Mouse (Mus musculus) left cerebral cortex, postnatal 10 days (tissue): ENCODE data around the gene Tmcc1. TPM values are rescaled to one million over a fixed set of nuclear protein-coding genes. Genes with fewer than 3 reads are reported as not detected.

ENCODE experiments used
- DNase-seq, 2 experiments: peaks; one replicate each; pipeline ENCODE4 v3.0.0; 2021 to 2022; ENCODE audit warnings: low spot score in 2 of 2, mixed read lengths in 1 of 2; ENCODE audit errors: extremely low spot score in 1 of 2
- intact Hi-C: fragments of 180-260 bp; cut with DNase I; formaldehyde crosslinking; loops from one replicate; pipeline ENCODE4 v1.15.1; 2025
- total RNA-seq, 2 experiments: library from RNA; stranded (reverse); gene quantifications; 2 replicates each; pipeline ENCODE4 v1.2.3; 2021

Tmcc1 gene
- total RNA-seq, 2 experiments from 2014 or later: 55.4 to 57.2 TPM

DNA sequence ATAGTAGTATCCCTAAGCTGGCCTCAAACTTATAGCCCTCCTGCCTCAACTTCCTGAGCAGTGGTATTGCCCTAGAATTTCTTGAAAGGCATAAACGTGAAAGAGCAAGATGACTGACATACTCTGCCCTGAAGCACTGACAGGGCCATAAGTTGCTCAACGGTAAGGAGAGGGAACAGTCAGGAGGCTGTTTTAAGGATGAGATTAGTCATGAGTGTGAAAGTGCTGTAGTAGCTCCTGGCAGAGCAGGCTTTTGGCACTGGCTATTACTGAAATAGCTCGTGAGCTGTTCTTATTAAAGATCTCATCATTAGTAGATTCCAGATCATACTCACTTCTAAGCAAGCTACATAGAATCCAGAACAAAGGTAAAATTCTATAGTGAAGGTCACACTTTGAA, 145.9 kb downstream of the Tmcc1 start:
- no peak for DNase-seq
- intact Hi-C loops: no loop called here

DNA sequence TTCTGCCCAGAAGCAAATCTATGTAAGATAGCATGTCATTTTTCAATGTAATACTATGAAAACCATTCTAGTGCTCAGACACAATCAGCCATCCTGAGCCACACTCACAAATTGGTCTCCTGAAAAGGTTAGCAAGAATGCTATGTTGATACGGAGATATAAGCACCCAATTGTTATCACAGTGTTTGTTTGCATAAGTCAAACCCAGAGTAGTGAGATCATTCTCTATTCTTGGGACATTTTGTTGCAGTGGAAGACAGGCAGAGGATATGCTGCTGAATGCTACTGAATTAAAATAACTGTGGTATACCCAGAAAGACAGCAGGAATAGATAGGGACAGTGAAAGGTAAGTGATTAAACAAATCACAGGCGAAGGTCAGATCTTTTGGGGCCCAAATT, 149.2 kb downstream of the Tmcc1 start:
- intact Hi-C loops: no loop called here

DNA sequence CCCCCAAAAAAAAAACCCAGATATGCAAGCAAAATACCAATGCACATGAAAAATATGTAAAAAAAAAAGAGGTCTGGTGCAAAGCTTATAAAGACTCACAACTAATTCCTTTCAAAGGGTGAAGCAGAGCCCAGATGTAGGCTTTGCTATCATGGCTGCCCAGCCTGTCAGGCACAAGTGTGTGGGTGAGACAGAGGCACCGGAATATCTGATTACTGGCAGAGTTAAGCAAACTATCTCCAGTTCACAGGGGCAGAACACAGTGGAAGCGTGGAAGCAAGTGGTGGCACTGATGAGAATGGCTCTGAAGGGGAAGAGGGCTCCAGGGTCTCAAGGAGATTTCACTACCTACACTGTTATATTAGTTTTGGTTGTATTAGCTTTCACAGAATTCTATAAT, 155.1 kb downstream of the Tmcc1 start:
- intact Hi-C loops: no loop called here
- no peak for DNase-seq

More for the DNA sequence above, 149.2 kb downstream of the Tmcc1 start:
- DNase-seq: no peak

DNA sequence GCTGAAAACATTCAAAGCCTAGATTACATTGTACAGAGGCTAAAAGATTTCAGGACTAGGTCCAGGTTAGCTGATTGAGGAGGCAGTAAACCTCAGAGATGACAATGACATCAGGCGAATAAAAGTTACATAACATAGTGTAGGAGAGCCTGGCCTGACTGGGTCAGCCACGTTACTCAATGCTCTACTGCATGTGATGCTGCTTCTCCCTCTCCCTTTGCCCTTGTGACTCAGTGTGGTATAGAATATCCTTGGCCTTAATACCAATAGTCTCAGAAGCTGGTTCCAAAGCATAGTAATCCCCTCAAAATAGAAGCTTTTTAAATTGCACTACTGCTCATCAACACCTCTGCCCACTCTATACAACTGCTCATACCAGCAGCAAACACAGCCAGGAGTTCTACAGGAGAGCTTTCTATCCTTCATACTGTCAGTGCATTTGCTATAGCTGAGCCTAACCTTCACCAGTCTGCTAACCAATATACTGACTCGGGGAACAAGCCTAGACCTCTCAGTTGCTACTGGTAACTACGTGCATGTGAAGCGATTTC, 155.9 kb downstream of the Tmcc1 start:
- DNase-seq: no peak
- intact Hi-C loops: no loop called here

DNA sequence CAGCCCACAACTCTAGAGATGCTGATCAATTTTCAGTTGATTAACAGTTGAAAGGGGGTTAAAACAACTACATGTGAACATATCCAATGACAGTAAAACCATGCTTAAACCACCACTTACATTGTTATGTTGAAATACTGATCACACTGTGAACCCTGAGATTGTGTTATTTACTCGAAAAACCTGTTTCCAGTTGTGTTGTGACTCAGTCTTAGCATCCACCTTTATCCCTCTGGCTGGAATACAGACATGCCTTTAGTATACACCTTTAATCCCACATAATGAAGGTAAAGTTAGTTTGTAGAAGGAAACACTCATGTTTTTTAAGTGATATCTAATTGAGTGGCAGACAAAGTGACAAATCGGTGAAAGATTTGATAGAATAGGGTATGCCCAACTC, 156.7 kb downstream of the Tmcc1 start:
- no peak for DNase-seq
- intact Hi-C loops: no loop called here

DNA sequence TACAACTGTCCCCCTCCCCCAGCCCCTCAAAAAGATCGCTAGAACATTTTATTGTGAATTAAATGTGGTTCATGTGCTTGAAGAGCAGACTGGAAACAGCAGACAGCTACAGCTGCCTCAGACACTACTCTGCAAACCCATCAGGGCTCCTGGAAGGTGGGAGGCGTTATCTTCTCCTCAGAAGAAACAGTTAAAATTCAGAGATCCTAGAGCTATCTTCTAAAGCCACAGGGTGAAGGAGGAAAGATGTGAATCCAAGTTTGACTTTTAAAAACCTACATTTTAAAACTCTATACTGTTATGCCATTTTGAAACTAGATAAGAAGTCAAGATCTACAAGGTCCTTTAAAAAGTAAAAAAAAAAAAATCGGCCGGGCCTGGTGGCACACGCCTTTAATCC, 162.2 kb downstream of the Tmcc1 start:
- no peak for DNase-seq
- intact Hi-C loops: no loop called here

DNA sequence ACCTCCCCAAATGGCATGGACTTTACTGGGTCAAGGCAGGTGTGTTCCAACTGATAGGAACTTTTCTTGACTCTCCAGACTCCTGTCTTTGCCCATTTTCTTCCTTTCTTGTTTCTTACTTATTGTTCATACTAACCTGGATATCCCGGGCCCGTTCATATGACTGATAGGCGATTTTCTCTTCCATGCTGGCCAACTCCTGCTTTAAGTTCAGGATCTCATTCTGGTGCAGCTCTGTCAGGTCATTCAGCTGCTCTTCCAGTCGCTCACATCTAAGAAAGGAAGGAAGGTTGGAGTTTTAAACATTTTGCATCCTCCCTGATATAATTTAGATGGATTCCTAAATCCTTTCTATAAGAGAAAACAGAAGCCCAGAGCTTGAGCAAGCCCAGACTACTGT, 168.6 kb downstream of the Tmcc1 start:
- no peak for DNase-seq
- intact Hi-C loops: no loop called here

DNA sequence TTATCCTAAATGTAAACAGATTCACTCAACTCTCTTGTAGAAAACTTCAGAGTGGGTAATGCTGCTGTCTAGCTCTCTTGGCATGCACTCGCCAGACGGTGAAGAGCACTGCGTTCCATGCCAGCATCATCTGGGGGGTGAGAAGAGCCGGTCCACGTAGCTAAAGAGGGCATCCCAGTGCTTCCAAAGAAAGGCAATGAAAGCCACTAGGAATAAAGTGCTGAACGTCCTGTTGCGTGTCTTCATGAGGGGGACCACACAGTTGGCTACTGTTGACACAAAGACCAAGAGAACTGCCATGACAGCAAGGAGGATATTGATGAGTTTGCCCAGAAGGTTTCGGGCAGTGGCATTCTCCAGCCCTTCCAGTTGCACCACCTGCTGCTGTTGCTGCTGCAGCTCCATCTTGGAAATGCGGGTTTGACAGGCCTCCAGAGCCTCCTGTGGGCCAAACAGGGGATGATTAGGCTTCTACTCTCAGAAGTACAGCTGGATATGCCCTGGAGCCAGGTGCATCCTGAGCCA, 171.3 kb downstream of the Tmcc1 start:
- peak in 1 of 2 experiments; percentile 30 for DNase-seq
- intact Hi-C loops: loop anchor here (1.0 kb wide), 1 partner anchor 21 kb away; no protein-coding TSS in a partner anchor

DNA sequence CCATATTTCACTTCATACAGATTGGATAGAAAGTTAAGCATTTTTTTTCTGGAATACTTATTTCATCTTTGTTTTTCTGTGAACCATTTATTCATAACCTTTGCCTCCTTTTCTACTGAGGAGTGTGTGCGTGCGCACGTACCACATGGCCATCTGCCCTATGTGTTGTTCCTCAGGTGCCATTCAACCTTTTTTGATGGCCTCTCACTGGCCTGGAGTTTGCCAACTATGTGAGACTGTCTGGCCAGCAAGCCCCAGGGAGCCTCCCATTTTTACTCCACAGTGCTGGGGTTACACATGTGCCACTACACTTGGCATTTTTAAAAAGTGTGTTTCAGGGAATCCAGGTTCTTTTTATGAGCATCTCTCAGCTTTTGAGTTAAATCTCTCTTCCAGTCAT, 177.4 kb downstream of the Tmcc1 start:
- intact Hi-C loops: no loop called here
- DNase-seq: no peak

DNA sequence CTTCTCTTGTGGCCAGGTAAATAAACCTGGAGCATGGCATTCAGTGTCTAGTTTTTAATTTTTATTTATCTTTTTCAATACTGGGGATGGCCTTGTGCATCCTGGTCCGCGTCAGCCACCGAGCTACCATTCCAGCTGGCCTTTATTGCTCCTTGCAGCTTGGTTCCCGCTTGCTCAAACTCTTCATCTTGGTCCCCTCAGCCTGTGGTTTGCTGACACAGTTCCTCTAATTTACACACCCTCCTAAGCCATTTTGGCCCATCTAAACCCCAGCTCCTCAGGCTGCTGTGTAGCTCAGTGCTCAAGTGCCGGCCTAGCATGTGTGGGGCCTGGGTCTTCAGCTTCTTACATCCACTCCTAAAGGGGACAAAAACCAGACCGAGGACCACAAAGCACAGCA, 179.2 kb downstream of the Tmcc1 start:
- DNase-seq: no peak
- intact Hi-C loops: loop anchor here (5.0 kb wide), 3 partner anchors 113 to 198 kb away; partner anchors contain the start of gene Tmcc1

DNA sequence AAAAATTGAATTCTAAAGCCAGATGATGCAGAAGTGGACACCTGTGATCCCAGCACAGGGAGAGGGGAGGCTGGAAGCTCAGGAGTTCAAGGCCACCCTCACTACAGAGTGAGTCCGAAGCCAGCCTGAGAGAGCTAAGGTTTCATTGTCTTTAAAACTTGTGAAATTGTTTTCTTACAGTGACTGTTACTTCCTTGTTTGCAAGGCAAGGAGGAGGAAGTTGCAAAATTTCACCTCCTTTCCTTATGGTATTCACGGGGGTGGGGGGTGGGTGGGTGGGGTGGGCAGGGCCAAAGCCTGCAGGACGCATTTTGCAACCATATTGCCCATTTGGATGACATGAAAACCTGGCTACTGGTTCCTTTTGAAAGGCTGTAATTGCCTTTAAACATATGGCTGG, 179.6 kb downstream of the Tmcc1 start:
- intact Hi-C loops: loop anchor here (5.0 kb wide), 3 partner anchors 114 to 199 kb away; partner anchors contain the start of gene Tmcc1
- DNase-seq: no peak

DNA sequence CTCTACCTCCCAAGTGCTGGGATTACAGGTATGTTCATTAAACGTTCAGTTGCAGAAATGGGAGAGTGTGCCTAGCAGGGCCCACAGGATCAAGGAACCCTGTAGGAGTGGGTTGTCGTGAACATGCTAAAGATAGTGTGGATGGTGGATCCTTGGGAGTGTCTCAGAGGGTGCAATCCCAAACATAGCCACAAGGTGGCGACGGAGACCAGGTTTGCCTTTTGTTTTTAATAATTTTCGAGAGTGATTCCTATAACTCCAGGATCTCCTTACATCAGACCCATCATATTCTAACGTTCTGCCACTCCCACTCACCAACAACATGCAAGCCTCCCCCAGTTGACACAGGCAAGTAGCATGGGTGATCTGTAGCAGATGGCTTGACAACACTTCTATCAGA, 182.7 kb downstream of the Tmcc1 start:
- DNase-seq: peak; percentile 77

DNA sequence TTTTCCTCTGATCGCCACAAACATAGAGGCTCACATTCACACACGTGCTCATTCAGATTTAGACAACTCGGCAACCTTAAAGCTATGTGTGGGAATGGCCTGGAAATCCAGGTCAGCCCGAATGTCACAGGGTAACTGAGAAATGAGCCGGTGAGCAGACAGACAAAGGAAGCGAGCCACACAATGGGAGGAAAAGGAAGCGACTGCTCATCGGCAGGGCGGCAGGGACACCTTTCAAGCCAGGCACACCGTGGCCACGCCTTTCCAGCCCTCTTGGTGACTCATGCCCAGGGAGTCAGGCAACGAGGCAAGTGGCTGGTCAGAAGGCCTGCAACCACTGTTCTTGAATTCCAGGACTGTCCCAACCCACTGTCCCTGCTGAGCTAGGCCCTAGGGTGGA, 183.9 kb downstream of the Tmcc1 start:
- intact Hi-C loops: loop anchor here (10.0 kb wide), 1 partner anchor 195 kb away; no protein-coding TSS in a partner anchor
- peak in 1 of 2 experiments; percentile 58 for DNase-seq

More for the DNA sequence above, 182.7 kb downstream of the Tmcc1 start:
- intact Hi-C loops: loop anchor here (5.0 kb wide), 3 partner anchors 117 to 202 kb away; partner anchors contain the start of gene Tmcc1

DNA sequence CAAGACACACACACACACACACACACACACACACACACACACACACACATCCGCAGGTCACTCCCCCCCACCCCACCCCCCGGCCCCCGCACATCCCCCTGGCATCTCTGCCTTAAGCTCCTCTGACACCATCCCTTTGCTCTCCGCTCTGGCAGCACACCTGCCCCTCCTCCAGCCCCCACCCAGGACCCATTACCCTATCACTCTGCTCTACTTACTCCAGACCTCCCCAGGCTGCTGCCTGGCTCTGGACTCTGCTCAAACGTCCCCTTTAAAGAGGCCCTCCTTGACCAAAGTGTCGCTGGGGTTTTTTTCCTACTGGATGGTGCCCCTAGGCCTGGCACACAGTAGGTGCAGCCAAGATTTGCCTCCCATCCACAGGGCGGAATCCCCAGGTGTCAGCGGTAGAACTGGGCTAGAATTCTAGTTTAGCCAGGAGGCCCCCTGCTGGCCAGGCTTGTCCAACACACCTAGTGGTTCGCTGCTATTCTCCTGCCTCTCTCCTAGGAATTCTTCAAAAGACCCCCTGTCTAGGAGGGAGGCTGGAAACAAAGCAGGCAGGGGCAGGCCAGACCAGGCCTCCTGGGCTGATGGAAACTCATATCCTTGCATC, 185.6 kb downstream of the Tmcc1 start:
- intact Hi-C loops: loop anchor here (2.0 to 10.0 kb wide), 2 partner anchors 107 to 193 kb away; no protein-coding TSS in a partner anchor
- peak in 1 of 2 experiments; percentile 85 for DNase-seq

DNA sequence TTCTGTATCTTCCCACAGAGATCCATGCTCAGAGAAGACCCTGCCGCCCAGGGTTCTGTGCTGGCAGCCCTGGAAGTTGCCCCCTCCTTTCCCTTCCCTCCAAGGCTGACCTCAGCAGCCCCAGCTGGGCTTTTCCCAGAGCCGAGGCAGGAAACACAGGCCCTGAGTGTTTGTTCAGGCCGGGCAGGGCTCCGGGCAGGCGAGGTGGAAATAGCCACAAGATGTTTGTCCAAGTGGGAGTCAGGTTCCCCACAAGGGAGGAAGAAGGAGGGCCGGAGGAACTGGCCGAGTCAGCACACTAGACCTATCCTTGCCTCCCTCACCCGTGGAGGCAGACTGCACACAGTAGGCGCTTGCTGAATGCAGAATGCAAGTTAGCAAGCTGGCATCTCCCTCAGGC, 186.6 kb downstream of the Tmcc1 start:
- peak in 1 of 2 experiments; percentile 88 for DNase-seq
- intact Hi-C loops: loop anchor here (2.0 to 10.0 kb wide), 2 partner anchors 106 to 192 kb away; no protein-coding TSS in a partner anchor

DNA sequence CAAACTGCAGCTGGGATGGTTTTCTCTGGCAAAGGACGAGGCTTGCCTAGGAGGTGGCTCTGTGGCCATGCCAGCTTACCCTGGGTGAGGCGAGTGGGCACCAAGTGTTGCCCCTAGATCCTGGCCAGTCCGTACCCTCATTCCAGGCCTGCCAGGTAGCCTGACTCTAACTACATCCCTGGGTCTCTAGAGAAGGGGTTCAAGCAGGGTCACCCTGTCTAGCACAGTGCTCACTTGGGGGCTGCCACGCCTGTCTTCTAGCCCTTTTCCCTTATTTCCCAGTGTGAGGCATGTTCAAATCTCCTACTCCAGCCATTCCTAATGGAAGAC, 187.4 kb downstream of the Tmcc1 start:
- no peak for DNase-seq
- intact Hi-C loops: loop anchor here (2.0 to 10.0 kb wide), 2 partner anchors 105 to 191 kb away; no protein-coding TSS in a partner anchor

DNA sequence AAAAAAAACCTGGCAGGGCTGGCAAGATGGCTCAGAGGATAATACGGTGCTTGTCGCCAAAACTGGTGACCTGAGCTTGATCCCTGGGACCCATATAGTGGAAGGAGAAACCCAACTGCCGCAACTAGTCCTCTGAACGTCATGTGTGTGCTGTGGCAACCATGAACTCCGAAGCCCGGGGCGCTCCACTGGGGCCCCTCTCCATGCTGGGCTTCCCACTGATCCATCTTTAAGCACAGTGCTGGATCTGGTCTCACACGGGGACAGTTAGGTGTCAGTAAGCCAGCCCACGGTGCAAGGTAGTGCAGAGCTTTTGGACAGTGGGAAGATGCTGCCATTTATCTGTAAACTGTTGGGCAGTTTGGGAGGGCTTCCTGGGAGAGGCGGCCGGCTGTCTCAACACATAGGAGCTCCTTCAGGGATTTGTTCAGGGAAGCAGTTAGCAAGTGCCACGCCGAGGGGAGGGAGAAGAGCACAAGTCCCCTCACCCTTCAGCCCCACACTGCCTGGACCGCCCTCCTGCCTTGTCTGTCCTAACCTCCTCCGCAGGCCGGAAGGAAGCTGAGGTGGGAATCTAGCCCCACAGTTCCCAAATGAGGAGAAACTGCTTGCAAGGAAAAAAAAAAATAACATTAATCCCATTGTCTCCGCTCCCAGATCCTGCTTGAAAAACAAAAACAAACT, 187.9 kb downstream of the Tmcc1 start:
- DNase-seq: peak in 1 of 2 experiments; percentile 72

DNA sequence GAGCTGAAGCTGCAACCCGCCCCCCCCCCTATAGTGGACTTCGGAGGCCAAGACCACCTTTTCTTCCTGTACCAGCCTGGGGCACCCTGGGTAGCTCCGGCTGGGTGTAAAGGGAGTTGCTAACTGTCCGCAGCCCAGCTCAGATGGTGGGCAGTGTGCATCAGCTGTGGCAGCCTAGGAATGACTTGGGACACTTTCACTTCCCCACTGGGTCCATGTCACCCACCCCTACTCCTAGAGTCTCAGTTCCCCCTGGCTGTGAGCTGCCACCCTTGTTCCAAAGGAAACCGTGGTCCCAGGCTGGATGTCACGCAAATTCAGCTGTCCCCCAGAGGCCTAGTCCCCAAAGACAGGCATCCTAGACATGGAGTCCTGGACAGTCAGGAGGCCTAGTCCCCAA, 188.6 kb downstream of the Tmcc1 start:
- DNase-seq: peak in 1 of 2 experiments; percentile 28
- intact Hi-C loops: loop anchor here (10.0 kb wide), 1 partner anchor 190 kb away; no protein-coding TSS in a partner anchor

More for the DNA sequence above, 187.9 kb downstream of the Tmcc1 start:
- intact Hi-C loops: loop anchor here (10.0 kb wide), 1 partner anchor 191 kb away; no protein-coding TSS in a partner anchor

DNA sequence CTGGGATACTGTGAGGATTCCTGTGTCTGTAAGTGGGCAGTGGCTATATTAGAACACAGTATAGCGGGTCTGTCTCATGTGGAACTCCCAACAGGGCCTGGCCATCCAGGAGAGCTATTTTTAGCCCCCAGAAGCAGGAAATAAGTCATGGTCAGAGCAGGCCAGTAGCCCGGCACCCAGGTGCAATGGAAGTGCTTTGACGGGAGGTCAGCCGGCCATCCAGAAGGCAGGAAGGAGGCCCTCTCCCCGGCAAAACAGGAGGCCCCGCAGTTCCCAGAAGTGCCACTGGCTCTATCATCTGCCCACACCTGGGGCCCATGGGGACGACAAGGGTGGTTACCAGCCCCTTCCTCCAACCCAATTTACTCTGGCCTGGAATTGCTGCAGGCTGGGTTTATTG, 189.2 kb downstream of the Tmcc1 start:
- intact Hi-C loops: loop anchor here (10.0 kb wide), 1 partner anchor 189 kb away; no protein-coding TSS in a partner anchor
- peak in 1 of 2 experiments; percentile 55 for DNase-seq
